8 mouse cellular contexts compared by ENCODE assay signal in genomic region chr9:108338551-108338885, GRCm38 (mm10). TPM values are rescaled to one million over a fixed set of nuclear protein-coding genes. Genes with fewer than 3 reads are reported as not detected.
A peak's percentile ranks its signal among the peaks of the same experiment; 100 is the strongest.
DNase-seq lines count a peak whose midpoint lies in the region; ATAC-seq and TF ChIP-seq lines count a peak whose summit lies in the region.

No protein-coding gene starts in this region.

- no peak for ATAC-seq in heart, postnatal 0 days (ENCODE audit: insufficient read depth, low read depth)
- peak; percentile 13 for ATAC-seq in lung, embryonic 14.5 days (ENCODE audit: insufficient read depth)

- intact Hi-C loops in gastrocnemius, adult 2 months (cut with DNase I): no loop called here

- TF ChIP-seq CTCF in gastrocnemius, adult 2 months (IDR thresholded peaks at IDR 0.05): no peak
- TF ChIP-seq CTCF in heart, postnatal 0 days (IDR thresholded peaks at IDR 0.05; ENCODE audit: low read depth): no peak
- TF ChIP-seq CTCF in lung, embryonic 14.5 days (IDR thresholded peaks at IDR 0.05; ENCODE audit: low read depth): no peak

- peaks cover 21% of the 10 kb centered on the region for H3K4me1 ChIP-seq in heart, postnatal 0 days (ENCODE audit: control insufficient read depth, insufficient read depth)
- peaks cover 3% of the 10 kb centered on the region for H3K4me1 ChIP-seq in lung, embryonic 14.5 days (ENCODE audit: insufficient read depth)

- peak overlapping the region; percentile 93 for H3K4me2 ChIP-seq in heart, postnatal 0 days (ENCODE audit: low read depth, low read length)
- H3K4me2 ChIP-seq in lung, embryonic 14.5 days: peak overlapping the region; percentile 85

- peak overlapping the region; percentile 96 for H3K27ac ChIP-seq in gastrocnemius, adult 2 months
- peak overlapping the region; percentile 98 for H3K27ac ChIP-seq in heart, postnatal 0 days (ENCODE audit: low read depth)
- peak overlapping the region; percentile 96 for H3K27ac ChIP-seq in lung, embryonic 14.5 days (ENCODE audit: low read depth)

- H3K4me3 ChIP-seq in gastrocnemius, adult 2 months: peak overlapping the region; percentile 78
- H3K4me3 ChIP-seq in heart, postnatal 0 days (ENCODE audit: low read depth, low read length): peak overlapping the region; percentile 84
- H3K4me3 ChIP-seq in lung, embryonic 14.5 days (ENCODE audit: low read depth, low read length): peak overlapping the region; percentile 81

- no peak for DNase-seq in gastrocnemius, adult 2 months
- no peak for DNase-seq in gastrocnemius, adult 8-10 months (ENCODE audit: low spot score in 2 of 2)
- DNase-seq in R1 (ENCODE audit: low read depth, low spot score): peak; percentile 65
- DNase-seq in heart, postnatal 0 days (ENCODE audit: low spot score): no peak
- DNase-seq in lung, embryonic 14.5 days: no peak
- no peak for DNase-seq in frontal cortex, postnatal 36 days (ENCODE audit: low spot score in 2 of 2)
- DNase-seq in adrenal gland, postnatal 4 days (ENCODE audit: low spot score in 2 of 2): no peak
- DNase-seq in adrenal gland, adult 2 months: no peak

- 19% methylated on average over 6 of the region's 6 CpGs for WGBS in heart, postnatal 0 days
- WGBS in lung, embryonic 14.5 days: 30% methylated on average over 6 of the region's 6 CpGs

- no peaks in the 10 kb centered on the region for H3K9me3 ChIP-seq in heart, postnatal 0 days (replicated peaks; ENCODE audit: control insufficient read depth, low read length)
- H3K9me3 ChIP-seq in lung, embryonic 14.5 days (ENCODE audit: low read depth, low read length): no peaks in the 10 kb centered on the region

- TF ChIP-seq EP300 in heart, postnatal 0 days (IDR thresholded peaks at IDR 0.05; ENCODE audit: low read depth): no peak

- H3K9ac ChIP-seq in heart, postnatal 0 days (replicated peaks; ENCODE audit: low read depth, low read length): peak overlapping the region; percentile 88
- H3K9ac ChIP-seq in lung, embryonic 14.5 days: peak overlapping the region; percentile 87

- H3K36me3 ChIP-seq in heart, postnatal 0 days (replicated peaks; ENCODE audit: control insufficient read depth, insufficient read depth, low read length): peaks cover 31% of the 10 kb centered on the region
- peaks cover 46% of the 10 kb centered on the region for H3K36me3 ChIP-seq in lung, embryonic 14.5 days (ENCODE audit: insufficient read depth)

- no peaks in the 10 kb centered on the region for H3K27me3 ChIP-seq in heart, postnatal 0 days (ENCODE audit: control insufficient read depth, insufficient read depth, low read length)
- no peaks in the 10 kb centered on the region for H3K27me3 ChIP-seq in lung, embryonic 14.5 days (ENCODE audit: insufficient read depth, low read length)

RNA-seq across cellular contexts. Expression of gene Gpx1, which starts 0.2 kb away (rescaled TPM):
- 10 to 100 TPM; 54.9 to 69.4 TPM for total RNA-seq in gastrocnemius, adult 2 months (2021)
- total RNA-seq in gastrocnemius, adult 8-10 months (2022): 10 to 100 TPM; 66.3 to 72.7 (median 68.8) TPM
- 319 and 336 TPM in 2 replicates for total RNA-seq in heart, postnatal 0 days (2014; rRNA removed; ENCODE audit: low replicate concordance)
- 578 and 581 TPM in 2 replicates for polyA plus RNA-seq in heart, postnatal 0 days (2015; fragmentation: Nextera tagmentation; extraction: Ambion mirVana)
- polyA plus RNA-seq in lung, embryonic 14.5 days (2014; fragmentation: Nextera tagmentation; extraction: Ambion mirVana): 617 and 664 TPM in 2 replicates
- 100 to 1,000 TPM; 473 to 481 TPM for total RNA-seq in adrenal gland, postnatal 4 days (2021)
- 100 to 1,000 TPM; 694 to 927 TPM for total RNA-seq in adrenal gland, adult 2 months (2021)
- polyA plus RNA-seq in adrenal gland, adult 2 months (2012; rRNA removed): 1,573 and 1,924 TPM in 2 replicates

RNA-seq across cellular contexts. Expression of gene Usp4, which starts 9.1 kb away (rescaled TPM):
- 10 to 100 TPM; 68.7 to 74.6 TPM for total RNA-seq in gastrocnemius, adult 2 months (2021)
- 10 to 100 TPM; 72.7 to 90.9 (median 87.3) TPM for total RNA-seq in gastrocnemius, adult 8-10 months (2022)
- 71.1 and 76.8 TPM in 2 replicates for total RNA-seq in heart, postnatal 0 days (2014; rRNA removed; ENCODE audit: low replicate concordance)
- 54.9 and 60.6 TPM in 2 replicates for polyA plus RNA-seq in heart, postnatal 0 days (2015; fragmentation: Nextera tagmentation; extraction: Ambion mirVana)
- 110 and 113 TPM in 2 replicates for polyA plus RNA-seq in lung, embryonic 14.5 days (2014; fragmentation: Nextera tagmentation; extraction: Ambion mirVana)
- total RNA-seq in adrenal gland, postnatal 4 days (2021): 100 to 1,000 TPM; 119 to 123 TPM
- 100 to 1,000 TPM; 100 to 122 TPM for total RNA-seq in adrenal gland, adult 2 months (2021)
- 47.0 and 52.3 TPM in 2 replicates for polyA plus RNA-seq in adrenal gland, adult 2 months (2012; rRNA removed)

RNA-seq across cellular contexts. Expression of gene Tcta, which starts 32.6 kb away (rescaled TPM):
- total RNA-seq in gastrocnemius, adult 2 months (2021): 10 to 100 TPM; 27.0 to 35.1 TPM
- 10 to 100 TPM; 30.8 to 37.3 (median 34.3) TPM for total RNA-seq in gastrocnemius, adult 8-10 months (2022)
- total RNA-seq in heart, postnatal 0 days (2014; rRNA removed; ENCODE audit: low replicate concordance): 46.1 and 46.9 TPM in 2 replicates
- 42.1 and 49.9 TPM in 2 replicates for polyA plus RNA-seq in heart, postnatal 0 days (2015; fragmentation: Nextera tagmentation; extraction: Ambion mirVana)
- polyA plus RNA-seq in lung, embryonic 14.5 days (2014; fragmentation: Nextera tagmentation; extraction: Ambion mirVana): 20.1 and 24.9 TPM in 2 replicates
- total RNA-seq in adrenal gland, postnatal 4 days (2021): 10 to 100 TPM; 32.7 to 36.7 TPM
- total RNA-seq in adrenal gland, adult 2 months (2021): 10 to 100 TPM; 31.3 to 56.7 TPM
- 42.8 and 46.3 TPM in 2 replicates for polyA plus RNA-seq in adrenal gland, adult 2 months (2012; rRNA removed)

RNA-seq across cellular contexts. Expression of gene Rhoa, which starts 32.6 kb away (rescaled TPM):
- 100 to 1,000 TPM in 1 of 2 experiments, 10 to 100 TPM in 1; 95.0 to 122 TPM for total RNA-seq in gastrocnemius, adult 2 months (2021)
- 100 to 1,000 TPM in 2 of 4 experiments, 10 to 100 TPM in 2; 87.6 to 104 (median 99.6) TPM for total RNA-seq in gastrocnemius, adult 8-10 months (2022)
- 167 and 207 TPM in 2 replicates for total RNA-seq in heart, postnatal 0 days (2014; rRNA removed; ENCODE audit: low replicate concordance)
- 326 and 332 TPM in 2 replicates for polyA plus RNA-seq in heart, postnatal 0 days (2015; fragmentation: Nextera tagmentation; extraction: Ambion mirVana)
- polyA plus RNA-seq in lung, embryonic 14.5 days (2014; fragmentation: Nextera tagmentation; extraction: Ambion mirVana): 321 and 332 TPM in 2 replicates
- 100 to 1,000 TPM; 357 to 360 TPM for total RNA-seq in adrenal gland, postnatal 4 days (2021)
- total RNA-seq in adrenal gland, adult 2 months (2021): 100 to 1,000 TPM; 355 to 363 TPM
- polyA plus RNA-seq in adrenal gland, adult 2 months (2012; rRNA removed): 169 and 187 TPM in 2 replicates

RNA-seq across cellular contexts. Expression of gene Amt, which starts 41.9 kb away (rescaled TPM):
- total RNA-seq in gastrocnemius, adult 2 months (2021): 1 to 10 TPM; 1.0 to 1.4 TPM
- total RNA-seq in gastrocnemius, adult 8-10 months (2022): 1 to 10 TPM in 1 of 4 experiments, under 1 TPM in 3; 0.32 to 1.3 (median 0.54) TPM
- 3.7 and 14.5 TPM in 2 replicates for total RNA-seq in heart, postnatal 0 days (2014; rRNA removed; ENCODE audit: low replicate concordance)
- polyA plus RNA-seq in heart, postnatal 0 days (2015; fragmentation: Nextera tagmentation; extraction: Ambion mirVana): 5.4 and 6.4 TPM in 2 replicates
- polyA plus RNA-seq in lung, embryonic 14.5 days (2014; fragmentation: Nextera tagmentation; extraction: Ambion mirVana): 20.9 and 21.3 TPM in 2 replicates
- 10 to 100 TPM in 1 of 2 experiments, 1 to 10 TPM in 1; 9.5 to 10.8 TPM for total RNA-seq in adrenal gland, postnatal 4 days (2021)
- 1 to 10 TPM; 3.3 to 5.5 TPM for total RNA-seq in adrenal gland, adult 2 months (2021)
- 2.2 and 2.6 TPM in 2 replicates for polyA plus RNA-seq in adrenal gland, adult 2 months (2012; rRNA removed)
